Mouse (Mus musculus) thymus, postnatal 25 days (tissue): ENCODE measurements at regions not wholly inside any gene's neighbourhood (a gene's known extent, or its start where the extent isn't known, plus 50 kb on each side); places are given as distances from the start of the nearest gene placed in this dataset.
"Not testable (repeated sequence)": the region's sequence is repeated elsewhere in the genome, so short reads cannot be mapped to it uniquely, and the experiment has no call there.

Experiments used
- DNase-seq: peaks from one replicate; pipeline ENCODE4 v3.0.0; 2022

- DNase-seq, result not testable (repeated sequence)
Observed at GRCm38 (mm10) chr12:115592985-115593384, 454.5 kb upstream of the Zfp386 start.

- no peak for DNase-seq
Observed at GRCm38 (mm10) chr12:115603763-115604162, 443.8 kb upstream of the Zfp386 start.

- DNase-seq, result peak; percentile 56
Observed at GRCm38 (mm10) chr12:115604951-115605350, 442.6 kb upstream of the Zfp386 start.

- not testable (repeated sequence) for DNase-seq
Observed at GRCm38 (mm10) chr12:115622564-115623233, 424.8 kb upstream of the Zfp386 start.

- DNase-seq, result peak; percentile 44
Observed at GRCm38 (mm10) chr12:115624221-115624620, 423.3 kb upstream of the Zfp386 start.

- DNase-seq, result no peak
Observed at GRCm38 (mm10) chr12:115647599-115647998, 399.9 kb upstream of the Zfp386 start.

- not testable (repeated sequence) for DNase-seq
Observed at GRCm38 (mm10) chr12:115648161-115648560, 399.4 kb upstream of the Zfp386 start.

- DNase-seq, result peak; percentile 72
Observed at GRCm38 (mm10) chr12:115655781-115656180, 391.7 kb upstream of the Zfp386 start.

GRCm38 (mm10) chr12:115664081-115664480 lies 383.4 kb upstream of the Zfp386 start:
- DNase-seq, result peak; percentile 20

- not testable (repeated sequence) for DNase-seq
Observed at GRCm38 (mm10) chr12:115671683-115672082, 375.8 kb upstream of the Zfp386 start.

GRCm38 (mm10) chr12:115691801-115692200 lies 355.7 kb upstream of the Zfp386 start:
- DNase-seq, result peak; percentile 42

- not testable (repeated sequence) for DNase-seq
Observed at GRCm38 (mm10) chr12:115709813-115710212, 337.7 kb upstream of the Zfp386 start.

- DNase-seq, result not testable (repeated sequence)
Observed at GRCm38 (mm10) chr12:115742039-115742438, 305.5 kb upstream of the Zfp386 start.

GRCm38 (mm10) chr12:115749586-115749985 lies 297.9 kb upstream of the Zfp386 start:
- peak; percentile 64 for DNase-seq

- DNase-seq, result not testable (repeated sequence)
Observed at GRCm38 (mm10) chr12:115753135-115753534, 294.4 kb upstream of the Zfp386 start.

GRCm38 (mm10) chr12:115757526-115757925 lies 290.0 kb upstream of the Zfp386 start:
- not testable (repeated sequence) for DNase-seq

GRCm38 (mm10) chr12:115759041-115759440 lies 288.5 kb upstream of the Zfp386 start:
- peak; percentile 46 for DNase-seq

GRCm38 (mm10) chr12:115761766-115762165 lies 285.8 kb upstream of the Zfp386 start:
- not testable (repeated sequence) for DNase-seq

GRCm38 (mm10) chr12:115764939-115765479 lies 282.5 kb upstream of the Zfp386 start:
- DNase-seq, result not testable (repeated sequence)

- DNase-seq, result peak; percentile 48
Observed at GRCm38 (mm10) chr12:115771176-115771575, 276.3 kb upstream of the Zfp386 start.

- DNase-seq, result peak; percentile 44
Observed at GRCm38 (mm10) chr12:115790369-115790768, 257.2 kb upstream of the Zfp386 start.

- peak; percentile 27 for DNase-seq
Observed at GRCm38 (mm10) chr12:115802499-115802898, 245.0 kb upstream of the Zfp386 start.

GRCm38 (mm10) chr12:115803675-115804074 lies 243.8 kb upstream of the Zfp386 start:
- peak; percentile 60 for DNase-seq

GRCm38 (mm10) chr12:115807978-115808377 lies 239.5 kb upstream of the Zfp386 start:
- DNase-seq, result no peak
